11 mouse cellular contexts compared by ENCODE assay signal in the genomic region with DNA sequence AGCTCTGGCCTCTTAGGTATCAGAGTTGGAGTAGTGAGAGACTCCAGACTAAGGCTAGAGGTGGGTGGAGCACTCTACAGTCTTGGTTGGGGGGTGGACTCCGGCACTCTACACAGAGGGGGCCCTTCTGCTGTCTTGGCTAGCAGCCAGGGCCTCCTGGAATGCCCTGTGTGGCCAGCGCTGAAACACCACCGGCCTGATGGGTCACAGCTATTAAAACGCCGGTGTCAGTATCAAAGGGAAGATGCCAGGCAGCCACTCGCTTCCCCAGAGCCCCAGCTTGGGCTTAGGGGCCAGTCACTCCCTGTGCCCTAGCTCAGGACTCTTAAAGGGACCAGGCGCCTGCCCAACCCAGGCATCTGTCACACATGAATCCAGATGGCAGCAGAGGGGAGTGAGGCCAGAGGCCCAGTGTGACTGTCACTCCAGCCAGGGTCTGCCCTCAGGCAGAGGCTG. TPM values are rescaled to one million over a fixed set of nuclear protein-coding genes. Genes with fewer than 3 reads are reported as not detected.
A peak's percentile ranks its signal among the peaks of the same experiment; 100 is the strongest.
DNase-seq lines count a peak whose midpoint lies in the region; ATAC-seq lines count a peak whose summit lies in the region.
"Had no signal": no experiment of that assay in that cellular context is flagged by ENCODE, and none has a peak within 500 bp of the region (broad histone marks: within the 10 kb centered on the region; RNA-seq: fewer than 3 reads in every experiment).

No protein-coding gene starts in this region.

- H3K4me1 ChIP-seq in forebrain, embryonic 12.5 days, result peaks cover 7% of the 10 kb centered on the region
- 0 out of 2 replicates have a peak, but pooled peaks cover 2% of the 10 kb centered on the region for H3K4me1 ChIP-seq in forebrain, embryonic 11.5 days (replicated peaks; ENCODE audit: control insufficient read depth, insufficient read depth, low read length)
- H3K4me1 ChIP-seq in lung, embryonic 15.5 days, result peaks cover 15% of the 10 kb centered on the region

- ATAC-seq in forebrain, embryonic 12.5 days (ENCODE audit: low FRiP score), result 0 out of 2 replicates have a peak, but pooled peaks have one; percentile 27
- ATAC-seq in forebrain, embryonic 11.5 days (replicated peaks; ENCODE audit: low FRiP score), result no peak
- ATAC-seq in lung, embryonic 15.5 days (ENCODE audit: borderline replicate concordance, extremely low read depth, low FRiP score, low TSS enrichment), result peak; percentile 52; the same call in 1 of the 2 replicates
- ATAC-seq in neutrophil, adult 5-6 weeks (ENCODE audit: extremely low read depth, insufficient number of reproducible peaks, low FRiP score, poor library complexity, severe bottlenecking), result 0 out of 2 replicates have a peak, but pooled peaks have one; percentile 5
- ATAC-seq in megakaryocyte, adult 5-6 weeks (ENCODE audit: poor library complexity, severe bottlenecking), result no peak
- ATAC-seq: liver, postnatal 0 days had no signal

- H3K9me3 ChIP-seq in forebrain, embryonic 12.5 days, result no peaks in the 10 kb centered on the region
- H3K9me3 ChIP-seq in forebrain, embryonic 11.5 days (ENCODE audit: control insufficient read depth, low read length), result no peaks in the 10 kb centered on the region
- no peaks in the 10 kb centered on the region for H3K9me3 ChIP-seq in lung, embryonic 15.5 days

- no peaks in the 10 kb centered on the region for H3K36me3 ChIP-seq in forebrain, embryonic 12.5 days (replicated peaks)
- no peaks in the 10 kb centered on the region for H3K36me3 ChIP-seq in forebrain, embryonic 11.5 days (ENCODE audit: control insufficient read depth, insufficient read depth, low read length)
- H3K36me3 ChIP-seq in lung, embryonic 15.5 days, result no peaks in the 10 kb centered on the region

- H3K4me3 ChIP-seq in forebrain, embryonic 12.5 days (replicated peaks), result no peak overlapping the region
- H3K4me3 ChIP-seq in forebrain, embryonic 11.5 days (ENCODE audit: low read depth, low read length), result no peak overlapping the region
- H3K4me3 ChIP-seq in lung, embryonic 15.5 days, result no peak overlapping the region

- H3K27me3 ChIP-seq in forebrain, embryonic 12.5 days, result no peaks in the 10 kb centered on the region
- no peaks in the 10 kb centered on the region for H3K27me3 ChIP-seq in forebrain, embryonic 11.5 days (ENCODE audit: control insufficient read depth, insufficient read depth, low read length)
- H3K27me3 ChIP-seq in lung, embryonic 15.5 days, result no peaks in the 10 kb centered on the region

- WGBS in forebrain, embryonic 12.5 days, result 37% methylated on average over 7 of the region's 7 CpGs
- WGBS in forebrain, embryonic 11.5 days, result 43% methylated on average over 7 of the region's 7 CpGs
- 12% methylated on average over 7 of the region's 7 CpGs for WGBS in lung, embryonic 15.5 days

- no peak for DNase-seq in forebrain, embryonic 11.5 days (ENCODE audit: low spot score)
- no peak for DNase-seq in lung, postnatal 4 days
- peak; percentile 41 for DNase-seq in gastrocnemius, postnatal 10 days
- DNase-seq in urinary bladder, postnatal 10 days (ENCODE audit: low spot score), result no peak
- DNase-seq: kidney, adult 11 months; liver, postnatal 0 days had no signal

- H3K4me2 ChIP-seq in forebrain, embryonic 12.5 days, result no peak overlapping the region
- H3K4me2 ChIP-seq in forebrain, embryonic 11.5 days (ENCODE audit: low read depth, low read length, severe bottlenecking), result no peak overlapping the region
- no peak overlapping the region for H3K4me2 ChIP-seq in lung, embryonic 15.5 days

- no peak overlapping the region for H3K27ac ChIP-seq in forebrain, embryonic 12.5 days
- H3K27ac ChIP-seq in forebrain, embryonic 11.5 days (ENCODE audit: low read depth, low read length), result no peak overlapping the region
- H3K27ac ChIP-seq in lung, embryonic 15.5 days, result no peak overlapping the region

- H3K9ac ChIP-seq in forebrain, embryonic 12.5 days, result no peak overlapping the region
- H3K9ac ChIP-seq in forebrain, embryonic 11.5 days (ENCODE audit: low read length), result no peak overlapping the region
- H3K9ac ChIP-seq in lung, embryonic 15.5 days, result no peak overlapping the region
- H3K9ac ChIP-seq: liver, postnatal 0 days had no signal

RNA-seq across cellular contexts. Expression of a gene that starts 13.5 kb away (rescaled TPM):
- 0.76 and 0.96 TPM in 2 replicates for polyA plus RNA-seq in forebrain, embryonic 12.5 days (2016; fragmentation: Nextera tagmentation; extraction: Ambion mirVana)
- 1.1 and 1.2 TPM in 2 replicates for polyA plus RNA-seq in forebrain, embryonic 11.5 days (2014; fragmentation: Nextera tagmentation; extraction: Ambion mirVana)
- polyA plus RNA-seq in lung, embryonic 15.5 days (2015; fragmentation: Nextera tagmentation; extraction: Ambion mirVana), result 32.3 and 32.6 TPM in 2 replicates
- 1 to 10 TPM; 3.4 to 7.2 TPM for total RNA-seq in gastrocnemius, postnatal 10 days (2021)
- not detected in 2 replicates for total RNA-seq in neutrophil, adult 5-6 weeks (2017)
- not detected in 2 replicates for total RNA-seq in megakaryocyte, adult 5-6 weeks (2015)
- not detected in 2 replicates for total RNA-seq in megakaryocyte, adult 5-6 weeks (2017)
- polyA plus RNA-seq: C2C12 had no signal

Comparison
In these comparisons a context has a peak if more than half of its experiments do, and no peak if none do; other contexts are left out.
1. ATAC-seq: peak in forebrain, embryonic 12.5 days (single experiment), lung, embryonic 15.5 days (single experiment) and neutrophil, adult 5-6 weeks (single experiment); none in forebrain, embryonic 11.5 days (single experiment) and megakaryocyte, adult 5-6 weeks (single experiment).